Mouse (Mus musculus): ENCODE data around the gene Kirrel3. TPM values are rescaled to one million over a fixed set of nuclear protein-coding genes. Genes with fewer than 3 reads are reported as not detected.

Gene Kirrel3
- polyA plus RNA-seq, 1 experiment, result not detected

- TF ChIP-seq TAL1 (IDR thresholded peaks at IDR 0.05; ENCODE audit: low read length) (no peak), GATA1 (IDR thresholded peaks at IDR 0.05; ENCODE audit: low read length) (no peak)
- no peaks in the 10 kb centered on the region for H3K27me3 ChIP-seq (ENCODE audit: control insufficient read depth)
- H3K4me1 ChIP-seq (ENCODE audit: control insufficient read depth), result peaks cover 9% of the 10 kb centered on the region
- H3K9me3 ChIP-seq (ENCODE audit: control insufficient read depth, low read length), result no peaks in the 10 kb centered on the region
- no peak overlapping the region for H3K4me3 ChIP-seq (replicated peaks)
- peaks cover 100% of the 10 kb centered on the region for H3K36me3 ChIP-seq (ENCODE audit: control insufficient read depth)
Measured at GRCm38 (mm10) chr9:35049891-35050527, 564.3 kb downstream of the Kirrel3 start.

GRCm38 (mm10) chr9:35050701-35051454 lies 565.2 kb downstream of the Kirrel3 start:
- Histone ChIP-seq H3K9me3 (ENCODE audit: control insufficient read depth, low read length) (no peaks in the 10 kb centered on the region), H3K4me3 (replicated peaks) (no peak overlapping the region), H3K27me3 (ENCODE audit: control insufficient read depth) (no peaks in the 10 kb centered on the region), H3K36me3 (ENCODE audit: control insufficient read depth) (peaks cover 100% of the 10 kb centered on the region), H3K4me1 (ENCODE audit: control insufficient read depth) (peaks cover 4% of the 10 kb centered on the region)
- TF ChIP-seq GATA1 (IDR thresholded peaks at IDR 0.05; ENCODE audit: low read length) (no peak), TAL1 (IDR thresholded peaks at IDR 0.05; ENCODE audit: low read length) (no peak)

GRCm38 (mm10) chr9:35051666-35052065 lies 566.0 kb downstream of the Kirrel3 start:
- no peaks in the 10 kb centered on the region for H3K9me3 ChIP-seq (ENCODE audit: control insufficient read depth, low read length)
- peaks cover 98% of the 10 kb centered on the region for H3K36me3 ChIP-seq (ENCODE audit: control insufficient read depth)
- TF ChIP-seq GATA1 (IDR thresholded peaks at IDR 0.05; ENCODE audit: low read length) (no peak), TAL1 (IDR thresholded peaks at IDR 0.05; ENCODE audit: low read length) (no peak)
- no peak overlapping the region for H3K4me3 ChIP-seq (replicated peaks)
- no peaks in the 10 kb centered on the region for H3K27me3 ChIP-seq (ENCODE audit: control insufficient read depth)
- peaks cover 2% of the 10 kb centered on the region for H3K4me1 ChIP-seq (ENCODE audit: control insufficient read depth)

- H3K36me3 ChIP-seq (ENCODE audit: control insufficient read depth), result peaks cover 91% of the 10 kb centered on the region
- H3K4me3 ChIP-seq (replicated peaks), result no peak overlapping the region
- peaks cover 5% of the 10 kb centered on the region for H3K4me1 ChIP-seq (ENCODE audit: control insufficient read depth)
- H3K9me3 ChIP-seq (ENCODE audit: control insufficient read depth, low read length), result no peaks in the 10 kb centered on the region
- H3K27me3 ChIP-seq (ENCODE audit: control insufficient read depth), result no peaks in the 10 kb centered on the region
- TF ChIP-seq GATA1 (IDR thresholded peaks at IDR 0.05; ENCODE audit: low read length), result no peak
- no peak for TF ChIP-seq TAL1 (IDR thresholded peaks at IDR 0.05; ENCODE audit: low read length)
Measured at GRCm38 (mm10) chr9:35052671-35053070, 567.0 kb downstream of the Kirrel3 start.

GRCm38 (mm10) chr9:35053081-35053480 lies 567.4 kb downstream of the Kirrel3 start:
- Histone ChIP-seq H3K4me1 (ENCODE audit: control insufficient read depth) (peaks cover 6% of the 10 kb centered on the region), H3K27me3 (ENCODE audit: control insufficient read depth) (no peaks in the 10 kb centered on the region), H3K4me3 (replicated peaks) (no peak overlapping the region), H3K36me3 (ENCODE audit: control insufficient read depth) (peaks cover 87% of the 10 kb centered on the region), H3K9me3 (ENCODE audit: control insufficient read depth, low read length) (no peaks in the 10 kb centered on the region)
- TF ChIP-seq TAL1 (IDR thresholded peaks at IDR 0.05; ENCODE audit: low read length) (no peak), GATA1 (IDR thresholded peaks at IDR 0.05; ENCODE audit: low read length) (no peak)

- H3K4me1 ChIP-seq (ENCODE audit: control insufficient read depth), result peaks cover 8% of the 10 kb centered on the region
- no peaks in the 10 kb centered on the region for H3K9me3 ChIP-seq (ENCODE audit: control insufficient read depth, low read length)
- no peak overlapping the region for H3K4me3 ChIP-seq (replicated peaks)
- H3K36me3 ChIP-seq (ENCODE audit: control insufficient read depth), result peaks cover 81% of the 10 kb centered on the region
- H3K27me3 ChIP-seq (ENCODE audit: control insufficient read depth), result no peaks in the 10 kb centered on the region
- TF ChIP-seq TAL1 (IDR thresholded peaks at IDR 0.05; ENCODE audit: low read length) (no peak), GATA1 (IDR thresholded peaks at IDR 0.05; ENCODE audit: low read length) (no peak)
Measured at GRCm38 (mm10) chr9:35053669-35054068, 568.0 kb downstream of the Kirrel3 start.

- Histone ChIP-seq H3K36me3 (ENCODE audit: control insufficient read depth) (peaks cover 73% of the 10 kb centered on the region), H3K27me3 (ENCODE audit: control insufficient read depth) (no peaks in the 10 kb centered on the region), H3K4me1 (ENCODE audit: control insufficient read depth) (peaks cover 23% of the 10 kb centered on the region), H3K9me3 (ENCODE audit: control insufficient read depth, low read length) (no peaks in the 10 kb centered on the region), H3K4me3 (replicated peaks) (no peak overlapping the region)
- TF ChIP-seq TAL1 (IDR thresholded peaks at IDR 0.05; ENCODE audit: low read length), result no peak
- TF ChIP-seq GATA1 (IDR thresholded peaks at IDR 0.05; ENCODE audit: low read length), result no peak
Measured at GRCm38 (mm10) chr9:35055528-35056330, 570.0 kb downstream of the Kirrel3 start.

- Histone ChIP-seq H3K27me3 (ENCODE audit: control insufficient read depth) (no peaks in the 10 kb centered on the region), H3K9me3 (ENCODE audit: control insufficient read depth, low read length) (no peaks in the 10 kb centered on the region), H3K36me3 (ENCODE audit: control insufficient read depth) (peaks cover 68% of the 10 kb centered on the region), H3K4me3 (replicated peaks) (no peak overlapping the region), H3K4me1 (ENCODE audit: control insufficient read depth) (peaks cover 29% of the 10 kb centered on the region)
- TF ChIP-seq TAL1 (IDR thresholded peaks at IDR 0.05; ENCODE audit: low read length) (no peak), GATA1 (IDR thresholded peaks at IDR 0.05; ENCODE audit: low read length) (no peak)
Measured at GRCm38 (mm10) chr9:35056611-35057010, 570.9 kb downstream of the Kirrel3 start.

GRCm38 (mm10) chr9:35057631-35058030 lies 571.9 kb downstream of the Kirrel3 start:
- TF ChIP-seq GATA1 (IDR thresholded peaks at IDR 0.05; ENCODE audit: low read length), result no peak
- H3K27me3 ChIP-seq (ENCODE audit: control insufficient read depth), result no peaks in the 10 kb centered on the region
- H3K36me3 ChIP-seq (ENCODE audit: control insufficient read depth), result peaks cover 61% of the 10 kb centered on the region
- H3K9me3 ChIP-seq (ENCODE audit: control insufficient read depth, low read length), result no peaks in the 10 kb centered on the region
- no peak overlapping the region for H3K4me3 ChIP-seq (replicated peaks)
- peaks cover 36% of the 10 kb centered on the region for H3K4me1 ChIP-seq (ENCODE audit: control insufficient read depth)
